Mouse (Mus musculus) cortical plate, adult 2 months (tissue): ENCODE data around the gene Galns. TPM values are rescaled to one million over a fixed set of nuclear protein-coding genes. Genes with fewer than 3 reads are reported as not detected.

Experiments
- H3K27ac ChIP-seq: fragments of 200-500 bp; 2 replicates; pipeline ENCODE4 v1.5.1; 2012; ENCODE audit warnings: low read length, control low read depth, inconsistent platforms; ENCODE audit not compliant: insufficient read depth
- H3K4me1 ChIP-seq: fragments of 200-500 bp; 2 replicates; pipeline ENCODE4 v1.6.1; 2011; ENCODE audit warnings: low read length; ENCODE audit not compliant: control insufficient read depth, insufficient read depth
- H3K4me3 ChIP-seq: fragments of 200-500 bp; 2 replicates; pipeline ENCODE4 v1.5.1; 2011; ENCODE audit warnings: mild to moderate bottlenecking, low read length, control low read depth; ENCODE audit not compliant: insufficient read depth
- CTCF ChIP-seq: fragments of 200-500 bp; IDR thresholded peaks from 2 replicates; pipeline ENCODE4 v1.5.1; 2011; ENCODE audit warnings: mild to moderate bottlenecking, control low read depth, low read length; ENCODE audit not compliant: insufficient read depth; ENCODE audit errors: extremely low read depth
- POLR2A ChIP-seq: fragments of 200-500 bp; IDR thresholded peaks from 2 replicates; pipeline ENCODE4 v1.6.1; 2011; ENCODE audit warnings: mild to moderate bottlenecking, low read length, control low read depth; ENCODE audit not compliant: insufficient read depth; ENCODE audit errors: extremely low read depth
- polyA plus RNA-seq: library from polyadenylated mRNA; depleted of rRNA; stranded (reverse); fragments of >200 nt; gene quantifications from 2 replicates; pipeline ENCODE4 v1.2.3, GENCODE M21; 2012; rRNA removed

The Galns gene
- polyA plus RNA-seq, 1 experiment: 7.2 TPM

GRCm38 (mm10) chr8:122531312-122531711, 80.0 kb downstream of the Galns start:
- Histone ChIP-seq H3K27ac (no peak overlapping the region), H3K4me1 (no peaks in the 10 kb centered on the region), H3K4me3 (no peak overlapping the region)
- no peak for TF ChIP-seq CTCF
- TF ChIP-seq POLR2A: no peak

- H3K4me1 ChIP-seq: no peaks in the 10 kb centered on the region
- H3K27ac ChIP-seq: no peak overlapping the region
- no peak overlapping the region for H3K4me3 ChIP-seq
- TF ChIP-seq CTCF (no peak), POLR2A (no peak)
Observed at GRCm38 (mm10) chr8:122529159-122529558, 82.1 kb downstream of the Galns start.

Other genes starting within 250 kb of the Galns start
- 33.0 and 33.6 TPM in 2 replicates for gene Zc3h18, start 234.9 kb downstream of the Galns start, polyA plus RNA-seq
- gene Il17c, start 189.4 kb downstream of the Galns start, polyA plus RNA-seq: 0.21 and 0.36 TPM in 2 replicates
- gene Cyba, start 178.5 kb downstream of the Galns start, polyA plus RNA-seq: 19.3 and 19.8 TPM in 2 replicates
- gene Mvd, start 168.0 kb downstream of the Galns start, polyA plus RNA-seq: 36.6 and 42.7 TPM in 2 replicates
- gene Snai3, start 150.7 kb downstream of the Galns start, polyA plus RNA-seq: 0.93 and 1.2 TPM in 2 replicates
- gene Rnf166, start 135.4 kb downstream of the Galns start, polyA plus RNA-seq: 68.2 and 76.8 TPM in 2 replicates
- 43.5 and 43.6 TPM in 2 replicates for gene Ctu2, start 135.3 kb downstream of the Galns start, polyA plus RNA-seq
- 7.6 and 7.7 TPM in 2 replicates for gene Piezo1, start 60.1 kb downstream of the Galns start, polyA plus RNA-seq
- 2.8 and 3.2 TPM in 2 replicates for gene Cdt1, start 43.4 kb downstream of the Galns start, polyA plus RNA-seq
- 60.1 and 61.0 TPM in 2 replicates for gene Aprt, start 34.6 kb downstream of the Galns start, polyA plus RNA-seq
- 133 and 157 TPM in 2 replicates for gene Trappc2l, start 177 bp upstream of the Galns start, polyA plus RNA-seq
- gene Pabpn1l, start 11.3 kb upstream of the Galns start, polyA plus RNA-seq: not detected in 2 replicates
- 8.6 and 9.1 TPM in 2 replicates for gene Cbfa2t3, start 87.6 kb upstream of the Galns start, polyA plus RNA-seq
- gene Acsf3, start 164.0 kb upstream of the Galns start, polyA plus RNA-seq: 21.8 and 23.0 TPM in 2 replicates
- 1.1 and 1.2 TPM in 2 replicates for gene Cdh15, start 236.5 kb upstream of the Galns start, polyA plus RNA-seq